In genomic region chr8:58911677-58912076, GRCm38 (mm10) we compare ENCODE assay signal across 8 mouse cellular contexts. TPM values are rescaled to one million over a fixed set of nuclear protein-coding genes. Genes with fewer than 3 reads are reported as not detected.
DNase-seq lines count a peak whose midpoint lies in the region; ATAC-seq and TF ChIP-seq lines count a peak whose summit lies in the region.

TSS of gene BC030500 (plus strand) at chr8:58911755.

- DNase-seq in left cerebral cortex, adult 2 months (ENCODE audit: extremely low spot score in 1 of 2, low spot score in 2 of 2), result no peak
- DNase-seq in left cerebral cortex, adult 8-10 months (ENCODE audit: low spot score in 2 of 2), result no peak
- DNase-seq in embryonic facial prominence, embryonic 11.5 days (ENCODE audit: low spot score), result peak; percentile 13
- no peak for DNase-seq in hindbrain, embryonic 14.5 days (ENCODE audit: low spot score)
- no peak for DNase-seq in ovary, postnatal 10 days (ENCODE audit: low spot score)
- no peak for DNase-seq in urinary bladder, postnatal 14 days (ENCODE audit: low spot score)
- no peak for DNase-seq in lung, adult 18-20 months

- no peak for TF ChIP-seq CTCF in left cerebral cortex, adult 2 months (IDR thresholded peaks at IDR 0.05)

- H3K4me2 ChIP-seq in embryonic facial prominence, embryonic 11.5 days (ENCODE audit: low read depth, low read length), result peak within 1 kb of the TSS; percentile 96
- peak within 1 kb of the TSS; percentile 90 for H3K4me2 ChIP-seq in hindbrain, embryonic 14.5 days (replicated peaks)
- H3K4me2 ChIP-seq in midbrain, embryonic 13.5 days (replicated peaks), result peak within 1 kb of the TSS; percentile 90

- ATAC-seq in embryonic facial prominence, embryonic 11.5 days (replicated peaks; ENCODE audit: insufficient number of reproducible peaks, low FRiP score, low TSS enrichment, low read depth), result no peak
- ATAC-seq in hindbrain, embryonic 14.5 days (ENCODE audit: low FRiP score), result 0 out of 2 replicates have a peak, but pooled peaks have one; percentile 3
- peak; percentile 24; the same call in 1 of the 2 replicates for ATAC-seq in midbrain, embryonic 13.5 days

- peak within 1 kb of the TSS; percentile 71 for H3K4me3 ChIP-seq in left cerebral cortex, adult 2 months
- H3K4me3 ChIP-seq in embryonic facial prominence, embryonic 11.5 days (ENCODE audit: low read depth, low read length), result peak within 1 kb of the TSS; percentile 56
- H3K4me3 ChIP-seq in hindbrain, embryonic 14.5 days (replicated peaks; ENCODE audit: low read length), result peak within 1 kb of the TSS; percentile 66
- H3K4me3 ChIP-seq in midbrain, embryonic 13.5 days (replicated peaks), result peak within 1 kb of the TSS; percentile 68

- H3K36me3 ChIP-seq in embryonic facial prominence, embryonic 11.5 days (replicated peaks; ENCODE audit: control insufficient read depth, insufficient read depth, low read depth, low read length), result no peaks in the 10 kb centered on the region
- H3K36me3 ChIP-seq in hindbrain, embryonic 14.5 days (replicated peaks; ENCODE audit: control insufficient read depth, insufficient read depth), result no peaks in the 10 kb centered on the region
- no peaks in the 10 kb centered on the region for H3K36me3 ChIP-seq in midbrain, embryonic 13.5 days

- H3K9me3 ChIP-seq in embryonic facial prominence, embryonic 11.5 days (replicated peaks; ENCODE audit: control insufficient read depth, low read length), result no peaks in the 10 kb centered on the region
- H3K9me3 ChIP-seq in hindbrain, embryonic 14.5 days (ENCODE audit: control insufficient read depth, low read length), result no peaks in the 10 kb centered on the region
- H3K9me3 ChIP-seq in midbrain, embryonic 13.5 days, result no peaks in the 10 kb centered on the region

- intact Hi-C loops in left cerebral cortex, adult 2 months (cut with DNase I), result loop anchor here (5.0 kb wide), 1 partner anchor 344 kb away; no protein-coding TSS in a partner anchor

- no peaks in the 10 kb centered on the region for H3K4me1 ChIP-seq in embryonic facial prominence, embryonic 11.5 days (ENCODE audit: control insufficient read depth, insufficient read depth, low read length)
- peaks cover 10% of the 10 kb centered on the region for H3K4me1 ChIP-seq in hindbrain, embryonic 14.5 days (replicated peaks; ENCODE audit: control insufficient read depth, insufficient read depth, low read length)
- H3K4me1 ChIP-seq in midbrain, embryonic 13.5 days (replicated peaks), result peaks cover 12% of the 10 kb centered on the region

- 7% methylated on average over 14 of the region's 14 CpGs for WGBS in embryonic facial prominence, embryonic 11.5 days
- WGBS in hindbrain, embryonic 14.5 days, result 4% methylated on average over 14 of the region's 14 CpGs
- WGBS in midbrain, embryonic 13.5 days, result 6% methylated on average over 14 of the region's 14 CpGs

- H3K27ac ChIP-seq in left cerebral cortex, adult 2 months, result peak within 1 kb of the TSS; percentile 60
- no peak within 1 kb of the TSS for H3K27ac ChIP-seq in embryonic facial prominence, embryonic 11.5 days (replicated peaks; ENCODE audit: low read depth, low read length)
- peak within 1 kb of the TSS; percentile 75 for H3K27ac ChIP-seq in hindbrain, embryonic 14.5 days
- peak within 1 kb of the TSS; percentile 68 for H3K27ac ChIP-seq in midbrain, embryonic 13.5 days

- peaks cover 4% of the 10 kb centered on the region; the same call in 1 of the 2 replicates for H3K27me3 ChIP-seq in embryonic facial prominence, embryonic 11.5 days (ENCODE audit: control insufficient read depth, insufficient read depth, low read length)
- H3K27me3 ChIP-seq in hindbrain, embryonic 14.5 days (ENCODE audit: control insufficient read depth, insufficient read depth, low read length), result peaks cover 6% of the 10 kb centered on the region
- peaks cover 10% of the 10 kb centered on the region; the same call in 1 of the 2 replicates for H3K27me3 ChIP-seq in midbrain, embryonic 13.5 days

- H3K9ac ChIP-seq in embryonic facial prominence, embryonic 11.5 days (replicated peaks; ENCODE audit: low read length), result peak within 1 kb of the TSS; percentile 57
- H3K9ac ChIP-seq in hindbrain, embryonic 14.5 days, result peak within 1 kb of the TSS; percentile 80
- peak within 1 kb of the TSS; percentile 77 for H3K9ac ChIP-seq in midbrain, embryonic 13.5 days (replicated peaks)

RNA-seq across cellular contexts. Expression of gene BC030500, which starts in this region (rescaled TPM):
- 10 to 100 TPM in 1 of 2 experiments, 1 to 10 TPM in 1; 8.4 to 11.2 TPM for total RNA-seq in left cerebral cortex, adult 2 months (2021)
- 10 to 100 TPM in 2 of 4 experiments, 1 to 10 TPM in 2; 9.3 to 11.4 (median 10.2) TPM for total RNA-seq in left cerebral cortex, adult 8-10 months (2022)
- polyA plus RNA-seq in embryonic facial prominence, embryonic 11.5 days (2014; fragmentation: Nextera tagmentation; extraction: Ambion mirVana), result 0.76 and 1.4 TPM in 2 replicates
- 11.8 and 12.0 TPM in 2 replicates for polyA plus RNA-seq in hindbrain, embryonic 14.5 days (2014; fragmentation: Nextera tagmentation; extraction: Ambion mirVana)
- 9.0 and 11.4 TPM in 2 replicates for polyA plus RNA-seq in midbrain, embryonic 13.5 days (2015; fragmentation: Nextera tagmentation; extraction: Ambion mirVana)
